8 mouse cellular contexts compared by ENCODE assay signal in genomic region chr10:17723871-17724741, GRCm38 (mm10). TPM values are rescaled to one million over a fixed set of nuclear protein-coding genes. Genes with fewer than 3 reads are reported as not detected.
DNase-seq lines count a peak whose midpoint lies in the region; ATAC-seq lines count a peak whose summit lies in the region.

No protein-coding gene starts in this region.

- H3K4me3 ChIP-seq in embryonic facial prominence, embryonic 13.5 days = peak overlapping the region; percentile 86
- H3K4me3 ChIP-seq in heart, embryonic 11.5 days (ENCODE audit: low read depth, low read length) = peak overlapping the region; percentile 91
- peak overlapping the region; percentile 97 for H3K4me3 ChIP-seq in kidney, embryonic 16.5 days (ENCODE audit: low read length)
- H3K4me3 ChIP-seq in liver, embryonic 12.5 days = peak overlapping the region; percentile 91

- DNase-seq in layer of hippocampus, adult 11-12 months (ENCODE audit: low spot score) = peak; percentile 73
- DNase-seq in layer of hippocampus, adult 9-10 months (ENCODE audit: low spot score) = no peak
- DNase-seq in naive thymus-derived CD4-positive, alpha-beta T cell, adult 2 months (ENCODE audit: low read depth) = peak; percentile 86
- DNase-seq in splenic B cell, adult 2 months (ENCODE audit: low read depth, low spot score) = peak; percentile 90

- under 1% methylated on average over 65 of the region's 65 CpGs for WGBS in embryonic facial prominence, embryonic 13.5 days
- WGBS in heart, embryonic 11.5 days (ENCODE audit: insufficient replicate concordance) = under 1% methylated on average over 65 of the region's 65 CpGs
- under 1% methylated on average over 61 of the region's 65 CpGs for WGBS in kidney, embryonic 16.5 days
- WGBS in liver, embryonic 12.5 days (ENCODE audit: insufficient replicate concordance) = under 1% methylated on average over 65 of the region's 65 CpGs

- peak overlapping the region; percentile 100 for H3K27ac ChIP-seq in embryonic facial prominence, embryonic 13.5 days
- peak overlapping the region; percentile 99 for H3K27ac ChIP-seq in heart, embryonic 11.5 days (ENCODE audit: low read depth, low read length)
- H3K27ac ChIP-seq in kidney, embryonic 16.5 days (ENCODE audit: low read length) = peak overlapping the region; percentile 100
- H3K27ac ChIP-seq in liver, embryonic 12.5 days = peak overlapping the region; percentile 98

- H3K27me3 ChIP-seq in embryonic facial prominence, embryonic 13.5 days = no peaks in the 10 kb centered on the region
- no peaks in the 10 kb centered on the region for H3K27me3 ChIP-seq in heart, embryonic 11.5 days (ENCODE audit: control insufficient read depth, insufficient read depth, low read length)
- H3K27me3 ChIP-seq in kidney, embryonic 16.5 days (ENCODE audit: insufficient read depth, low read length) = no peaks in the 10 kb centered on the region
- H3K27me3 ChIP-seq in liver, embryonic 12.5 days (replicated peaks) = no peaks in the 10 kb centered on the region
- no peaks in the 10 kb centered on the region for H3K27me3 ChIP-seq in splenic B cell, adult 2 months (ENCODE audit: control insufficient read depth, insufficient read depth, low read length, poor library complexity, severe bottlenecking)

- no peaks in the 10 kb centered on the region for H3K36me3 ChIP-seq in embryonic facial prominence, embryonic 13.5 days
- no peaks in the 10 kb centered on the region for H3K36me3 ChIP-seq in heart, embryonic 11.5 days (ENCODE audit: control insufficient read depth, insufficient read depth, low read length)
- 0 out of 2 replicates have a peak, but pooled peaks cover 3% of the 10 kb centered on the region for H3K36me3 ChIP-seq in kidney, embryonic 16.5 days (ENCODE audit: insufficient read depth, low read length)
- H3K36me3 ChIP-seq in liver, embryonic 12.5 days = peaks cover 17% of the 10 kb centered on the region; the same call in 1 of the 2 replicates
- H3K36me3 ChIP-seq in splenic B cell, adult 2 months (ENCODE audit: control insufficient read depth, insufficient read depth, low read length, poor library complexity, severe bottlenecking) = no peaks in the 10 kb centered on the region

- peak overlapping the region; percentile 93 for H3K9ac ChIP-seq in embryonic facial prominence, embryonic 13.5 days
- H3K9ac ChIP-seq in heart, embryonic 11.5 days (ENCODE audit: low read depth, low read length) = peak overlapping the region; percentile 97
- H3K9ac ChIP-seq in kidney, embryonic 16.5 days (replicated peaks; ENCODE audit: low read length) = peak overlapping the region; percentile 99
- H3K9ac ChIP-seq in liver, embryonic 12.5 days = peak overlapping the region; percentile 95

- peaks cover 26% of the 10 kb centered on the region for H3K4me1 ChIP-seq in embryonic facial prominence, embryonic 13.5 days
- peaks cover 20% of the 10 kb centered on the region for H3K4me1 ChIP-seq in heart, embryonic 11.5 days (ENCODE audit: control insufficient read depth, insufficient read depth, low read length)
- peaks cover 38% of the 10 kb centered on the region for H3K4me1 ChIP-seq in kidney, embryonic 16.5 days (ENCODE audit: insufficient read depth, low read length)
- H3K4me1 ChIP-seq in liver, embryonic 12.5 days = peaks cover 66% of the 10 kb centered on the region

- H3K9me3 ChIP-seq in embryonic facial prominence, embryonic 13.5 days = no peaks in the 10 kb centered on the region
- no peaks in the 10 kb centered on the region for H3K9me3 ChIP-seq in heart, embryonic 11.5 days (replicated peaks; ENCODE audit: control insufficient read depth, low read length)
- H3K9me3 ChIP-seq in kidney, embryonic 16.5 days (ENCODE audit: low read length) = no peaks in the 10 kb centered on the region
- no peaks in the 10 kb centered on the region for H3K9me3 ChIP-seq in liver, embryonic 12.5 days (replicated peaks)

- H3K4me2 ChIP-seq in embryonic facial prominence, embryonic 13.5 days = peak overlapping the region; percentile 76
- H3K4me2 ChIP-seq in heart, embryonic 11.5 days = peak overlapping the region; percentile 73
- H3K4me2 ChIP-seq in kidney, embryonic 16.5 days (replicated peaks; ENCODE audit: low read depth, low read length) = peak overlapping the region; percentile 69
- peak overlapping the region; percentile 97 for H3K4me2 ChIP-seq in liver, embryonic 12.5 days

- 0 out of 2 replicates have a peak, but pooled peaks have one; percentile 18 for ATAC-seq in embryonic facial prominence, embryonic 13.5 days (ENCODE audit: insufficient number of reproducible peaks, insufficient read depth, low FRiP score, low TSS enrichment, low read depth)
- no peak for ATAC-seq in heart, embryonic 11.5 days (replicated peaks; ENCODE audit: insufficient number of reproducible peaks, low FRiP score, low TSS enrichment)
- ATAC-seq in kidney, embryonic 16.5 days (ENCODE audit: low FRiP score, low TSS enrichment) = 0 out of 2 replicates have a peak, but pooled peaks have one; percentile 10
- peak; percentile 3; the same call in 1 of the 2 replicates for ATAC-seq in liver, embryonic 12.5 days

RNA-seq across cellular contexts. Expression of gene Cited2, which starts 1.1 kb away (rescaled TPM):
- polyA plus RNA-seq in embryonic facial prominence, embryonic 13.5 days (2015; fragmentation: Nextera tagmentation; extraction: Ambion mirVana) = 34.1 and 35.6 TPM in 2 replicates
- polyA plus RNA-seq in heart, embryonic 11.5 days (2014; fragmentation: Nextera tagmentation; extraction: Ambion mirVana) = 35.4 and 42.6 TPM in 2 replicates
- polyA plus RNA-seq in kidney, embryonic 16.5 days (2015; fragmentation: Nextera tagmentation; extraction: Ambion mirVana) = 62.0 and 67.8 TPM in 2 replicates
- 35.3 and 36.7 TPM in 2 replicates for polyA plus RNA-seq in liver, embryonic 12.5 days (2016; fragmentation: Nextera tagmentation; extraction: Ambion mirVana)
